Mouse (Mus musculus) leukemia stem cell, adult 10-12 weeks (primary cell): ENCODE measurements around the gene Nanog. TPM values are rescaled to one million over a fixed set of nuclear protein-coding genes. Genes with fewer than 3 reads are reported as not detected.

Experiments used
- polyA plus RNA-seq: library from polyadenylated mRNA; stranded (reverse); fragments of >175 nt; gene quantifications from 2 replicates; pipeline ENCODE4 v1.2.3, GENCODE M21; 2012; ENCODE audit warnings: low replicate concordance

Gene Nanog
- polyA plus RNA-seq = 0.12 TPM in 1 of 2 replicates, not detected in the other

GRCm38 (mm10) chr6:122707036-122707800 is at the start of gene Nanog:
Gene Nanog, plus strand, starts transcription at chr6:122707489.

Other genes with a start within 250 kb of the Nanog start
- gene Rimklb, start 208.7 kb upstream of the Nanog start, polyA plus RNA-seq = not detected in 2 replicates
- not detected in 2 replicates for gene Mfap5, start 201.6 kb upstream of the Nanog start, polyA plus RNA-seq
- gene Aicda, start 153.7 kb upstream of the Nanog start, polyA plus RNA-seq = 0.18 and 0.67 TPM in 2 replicates
- 0.73 and 1.7 TPM in 2 replicates for gene Apobec1, start 105.0 kb upstream of the Nanog start, polyA plus RNA-seq
- gene Gdf3, start 97.4 kb upstream of the Nanog start, polyA plus RNA-seq = 1.2 and 9.1 TPM in 2 replicates
- not detected in 2 replicates for gene Dppa3, start 81.1 kb upstream of the Nanog start, polyA plus RNA-seq
- 9.0 and 24.9 TPM in 2 replicates for gene Slc2a3, start 94.2 kb downstream of the Nanog start, polyA plus RNA-seq
- 44.4 and 63.1 TPM in 2 replicates for gene Foxj2, start 112.4 kb downstream of the Nanog start, polyA plus RNA-seq
- 0.03 TPM in 1 of 2 replicates, not detected in the other for gene C3ar1, start 148.7 kb downstream of the Nanog start, polyA plus RNA-seq
- gene Necap1, start 167.0 kb downstream of the Nanog start, polyA plus RNA-seq = 11.0 and 14.8 TPM in 2 replicates
- 0.78 and 1.4 TPM in 2 replicates for gene Clec4a1, start 214.4 kb downstream of the Nanog start, polyA plus RNA-seq
- gene Clec4a3, start 245.0 kb downstream of the Nanog start, polyA plus RNA-seq = 1.7 TPM in 1 of 2 replicates, not detected in the other